Mouse (Mus musculus): Measurements from ENCODE around the gene Klk1b9. TPM values are rescaled to one million over a fixed set of nuclear protein-coding genes. Genes with fewer than 3 reads are reported as not detected.
"Not testable (repeated sequence)": the region's sequence is repeated elsewhere in the genome, so short reads cannot be mapped to it uniquely, and the experiment has no call there.

Gene Klk1b9
- polyA plus RNA-seq, 1 experiment from 2014 or later, result not detected

DNA sequence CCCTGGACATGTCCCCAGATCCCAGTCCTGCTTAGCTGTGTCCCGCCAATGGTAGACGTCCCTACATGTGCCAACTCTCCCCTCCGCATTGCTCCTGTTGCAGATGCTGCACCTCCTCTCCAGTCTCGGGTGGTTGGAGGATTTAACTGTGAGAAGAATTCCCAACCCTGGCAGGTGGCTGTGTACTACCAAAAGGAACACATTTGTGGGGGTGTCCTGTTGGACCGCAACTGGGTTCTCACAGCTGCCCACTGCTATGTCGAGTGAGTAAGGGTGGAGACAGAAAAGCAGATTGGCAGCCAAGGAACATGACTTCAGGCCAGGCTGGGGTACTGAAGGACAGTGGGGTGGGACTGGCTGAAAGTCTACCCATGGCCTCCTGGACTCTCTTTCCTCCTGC, 38.8 kb downstream of the Klk1b9 start:
- not testable (repeated sequence) for H3K4me2 ChIP-seq; H3K27ac ChIP-seq (ENCODE audit: low read depth, low read length); H3K9me3 ChIP-seq (ENCODE audit: control insufficient read depth, low read length); DNase-seq (ENCODE audit: low spot score); H3K27me3 ChIP-seq (replicated peaks; ENCODE audit: control insufficient read depth, insufficient read depth, low read length); H3K36me3 ChIP-seq (ENCODE audit: control insufficient read depth, insufficient read depth, low read length); H3K4me1 ChIP-seq (replicated peaks; ENCODE audit: control insufficient read depth, insufficient read depth, low read length); H3K4me3 ChIP-seq (ENCODE audit: low read depth, low read length); ATAC-seq (replicated peaks; ENCODE audit: low FRiP score); H3K9ac ChIP-seq (ENCODE audit: low read depth, low read length)
- WGBS, result 73% methylated on average over 6 of the region's 6 CpGs

DNA sequence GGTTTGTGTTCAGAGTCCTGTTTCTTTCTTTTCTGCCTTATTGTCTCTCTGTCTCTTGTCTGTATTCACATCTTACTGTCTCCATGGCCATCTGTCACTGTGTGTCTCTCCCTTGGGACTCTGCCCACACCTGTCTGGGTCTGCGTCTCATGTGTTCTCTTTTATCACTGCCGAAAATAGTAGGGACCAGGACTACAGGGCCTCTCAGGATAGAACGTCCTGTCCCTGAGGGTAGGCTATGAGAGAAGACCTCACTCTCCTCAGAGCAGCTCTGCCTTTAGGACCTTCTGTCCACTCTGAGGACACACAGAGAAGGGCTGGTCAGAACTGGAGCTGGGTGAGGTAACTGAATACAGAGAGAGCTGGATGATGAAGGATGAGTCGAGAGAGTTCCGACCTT, 39.2 kb downstream of the Klk1b9 start:
- no peak overlapping the region for H3K27ac ChIP-seq (ENCODE audit: low read depth, low read length)
- no peak for ATAC-seq (replicated peaks; ENCODE audit: low FRiP score)
- H3K4me1 ChIP-seq (replicated peaks; ENCODE audit: control insufficient read depth, insufficient read depth, low read length), result no peaks in the 10 kb centered on the region
- H3K9me3 ChIP-seq (ENCODE audit: control insufficient read depth, low read length), result no peaks in the 10 kb centered on the region
- no peak overlapping the region for H3K4me3 ChIP-seq (ENCODE audit: low read depth, low read length)
- H3K27me3 ChIP-seq (replicated peaks; ENCODE audit: control insufficient read depth, insufficient read depth, low read length), result no peaks in the 10 kb centered on the region
- no peak for DNase-seq (ENCODE audit: low spot score)
- H3K36me3 ChIP-seq (ENCODE audit: control insufficient read depth, insufficient read depth, low read length), result no peaks in the 10 kb centered on the region
- WGBS, result 85% methylated on average over 5 of the region's 5 CpGs
- no peak overlapping the region for H3K9ac ChIP-seq (ENCODE audit: low read depth, low read length)
- no peak overlapping the region for H3K4me2 ChIP-seq

Other genes starting within 250 kb of the Klk1b9 start
- gene Klk12, start 207.2 kb upstream of the Klk1b9 start, polyA plus RNA-seq (2014; fragmentation: Nextera tagmentation; extraction: Ambion mirVana), result not detected in 2 replicates
- gene Klk11, start 201.5 kb upstream of the Klk1b9 start, polyA plus RNA-seq (2014; fragmentation: Nextera tagmentation; extraction: Ambion mirVana), result not detected in 2 replicates
- gene Klk10, start 195.0 kb upstream of the Klk1b9 start, polyA plus RNA-seq (2014; fragmentation: Nextera tagmentation; extraction: Ambion mirVana), result 0.17 TPM in 1 of 2 replicates, not detected in the other
- gene Klk9, start 184.2 kb upstream of the Klk1b9 start, polyA plus RNA-seq (2014; fragmentation: Nextera tagmentation; extraction: Ambion mirVana), result not detected in 2 replicates
- gene Klk8, start 178.5 kb upstream of the Klk1b9 start, polyA plus RNA-seq (2014; fragmentation: Nextera tagmentation; extraction: Ambion mirVana), result 27.5 and 29.1 TPM in 2 replicates
- not detected in 2 replicates for gene Klk7, start 164.8 kb upstream of the Klk1b9 start, polyA plus RNA-seq (2014; fragmentation: Nextera tagmentation; extraction: Ambion mirVana)
- not detected in 2 replicates for gene Klk6, start 151.6 kb upstream of the Klk1b9 start, polyA plus RNA-seq (2014; fragmentation: Nextera tagmentation; extraction: Ambion mirVana)
- not detected in 2 replicates for gene Klk5, start 134.1 kb upstream of the Klk1b9 start, polyA plus RNA-seq (2014; fragmentation: Nextera tagmentation; extraction: Ambion mirVana)
- gene Klk4, start 94.9 kb upstream of the Klk1b9 start, polyA plus RNA-seq (2014; fragmentation: Nextera tagmentation; extraction: Ambion mirVana), result 0.18 TPM in 1 of 2 replicates, not detected in the other
- not detected in 2 replicates for gene Klk15, start 42.3 kb upstream of the Klk1b9 start, polyA plus RNA-seq (2014; fragmentation: Nextera tagmentation; extraction: Ambion mirVana)
- gene Klk1b8, start 25.4 kb upstream of the Klk1b9 start, polyA plus RNA-seq (2014; fragmentation: Nextera tagmentation; extraction: Ambion mirVana), result not detected in 2 replicates
- not detected in 2 replicates for gene Klk1b1, start 9.3 kb upstream of the Klk1b9 start, polyA plus RNA-seq (2014; fragmentation: Nextera tagmentation; extraction: Ambion mirVana)
- not detected in 2 replicates for gene Klk1b11, start 19.8 kb downstream of the Klk1b9 start, polyA plus RNA-seq (2014; fragmentation: Nextera tagmentation; extraction: Ambion mirVana)
- gene Klk1b26, start 36.1 kb downstream of the Klk1b9 start, polyA plus RNA-seq (2014; fragmentation: Nextera tagmentation; extraction: Ambion mirVana), result not detected in 2 replicates
- gene Klk1b27, start 76.2 kb downstream of the Klk1b9 start, polyA plus RNA-seq (2014; fragmentation: Nextera tagmentation; extraction: Ambion mirVana), result not detected in 2 replicates
- gene Klk1b21, start 126.3 kb downstream of the Klk1b9 start, polyA plus RNA-seq (2014; fragmentation: Nextera tagmentation; extraction: Ambion mirVana), result not detected in 2 replicates
- gene Klk1b22, start 136.6 kb downstream of the Klk1b9 start, polyA plus RNA-seq (2014; fragmentation: Nextera tagmentation; extraction: Ambion mirVana), result not detected in 2 replicates
- gene Klk1b16, start 160.7 kb downstream of the Klk1b9 start, polyA plus RNA-seq (2014; fragmentation: Nextera tagmentation; extraction: Ambion mirVana), result not detected in 2 replicates
- not detected in 2 replicates for gene Klk1b24, start 212.2 kb downstream of the Klk1b9 start, polyA plus RNA-seq (2014; fragmentation: Nextera tagmentation; extraction: Ambion mirVana)
- gene Klk1b3, start 222.1 kb downstream of the Klk1b9 start, polyA plus RNA-seq (2014; fragmentation: Nextera tagmentation; extraction: Ambion mirVana), result not detected in 2 replicates
- gene Klk1b4, start 231.4 kb downstream of the Klk1b9 start, polyA plus RNA-seq (2014; fragmentation: Nextera tagmentation; extraction: Ambion mirVana), result not detected in 2 replicates
- gene Klk1b5, start 239.9 kb downstream of the Klk1b9 start, polyA plus RNA-seq (2014; fragmentation: Nextera tagmentation; extraction: Ambion mirVana), result not detected in 2 replicates
- gene Klk1, start 249.3 kb downstream of the Klk1b9 start, polyA plus RNA-seq (2014; fragmentation: Nextera tagmentation; extraction: Ambion mirVana), result not detected in 2 replicates